Mouse (Mus musculus): ENCODE results near the gene Mmp8.

The Mmp8 gene

DNA sequence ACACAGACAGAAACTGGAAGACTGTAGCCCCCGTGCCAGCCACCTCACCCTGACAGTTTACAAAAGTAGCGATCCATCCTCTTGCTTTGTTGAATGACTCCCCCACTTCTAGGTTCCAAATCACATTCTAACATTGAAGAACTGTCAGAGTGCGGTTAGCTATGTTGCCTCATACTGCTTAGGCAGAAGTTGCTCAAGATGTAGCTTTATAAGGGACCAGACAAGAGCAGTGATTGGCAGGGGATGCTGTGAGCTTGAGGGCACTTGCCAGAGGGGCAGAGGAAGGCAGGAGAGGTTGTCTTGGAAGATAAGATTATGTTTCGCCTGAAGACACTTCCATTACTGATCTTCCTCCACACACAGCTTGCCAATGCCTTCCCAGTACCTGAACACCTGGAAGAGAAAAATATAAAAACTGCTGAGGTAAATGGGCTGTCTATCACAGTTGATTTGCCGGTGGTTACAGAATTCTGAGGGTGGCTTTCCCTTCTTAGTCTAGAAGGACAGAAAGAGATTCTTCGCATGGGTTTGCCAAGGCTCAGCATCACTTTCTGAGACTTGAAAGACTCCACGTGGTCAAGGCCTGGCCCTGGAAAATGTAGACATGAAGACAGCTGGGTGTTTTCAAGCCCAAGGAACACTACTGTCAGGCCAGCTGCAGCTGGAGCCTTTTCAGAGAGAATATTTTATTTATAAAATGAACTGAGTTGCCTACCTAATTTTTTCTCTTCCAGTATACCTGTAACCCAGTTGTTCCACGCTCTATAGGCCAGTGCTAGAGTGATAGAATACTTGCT, at the start of gene Mmp8:
Mmp8 (plus strand) TSS at position 236 of the 797 bp plus-strand sequence.
- peak in 1 of 2 experiments; percentile 9 for DNase-seq (ENCODE audit: low read depth in 1 of 2, low spot score in 2 of 2)

GRCm38 (mm10) chr9:7509619-7510233, 48.5 kb upstream of the Mmp8 start:
- no peak for DNase-seq (ENCODE audit: low read depth in 1 of 2, low spot score in 2 of 2)

- no peak for DNase-seq (ENCODE audit: low read depth in 1 of 2, low spot score in 2 of 2)
These were observed 40.2 kb upstream of the Mmp8 start for GRCm38 (mm10) chr9:7517944-7518571.

DNA sequence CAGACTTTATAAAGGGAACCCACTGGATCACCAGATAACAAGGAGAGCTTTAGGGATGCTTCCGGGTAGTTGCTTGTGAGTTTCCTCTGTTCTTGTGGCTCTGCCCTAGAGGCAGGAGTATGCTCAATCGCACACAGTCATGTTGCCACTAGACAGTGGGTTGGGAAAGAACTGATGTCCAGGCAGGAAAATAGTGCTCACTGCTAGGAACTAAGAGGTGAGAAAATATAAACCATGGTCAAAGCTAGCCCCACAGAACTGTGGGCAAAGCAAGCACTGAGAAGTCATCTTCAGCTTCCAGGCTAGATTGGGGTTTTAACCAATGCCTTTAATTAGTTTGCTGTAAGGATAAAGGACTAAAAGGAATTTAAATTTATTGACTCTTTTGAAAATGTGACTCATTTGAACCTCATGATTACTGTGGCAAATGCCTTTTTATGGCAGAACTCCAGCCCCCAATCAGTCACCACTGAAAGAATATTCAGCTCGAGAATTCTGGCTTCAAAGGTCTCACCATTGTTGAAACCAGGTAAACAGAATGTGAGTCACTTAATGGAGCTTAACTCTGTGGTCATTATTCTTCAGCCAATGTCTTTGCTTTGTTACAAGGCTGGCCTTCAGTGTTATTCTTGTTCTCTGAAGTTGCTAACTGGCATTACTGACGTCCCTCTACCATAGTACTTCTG, 31.9 kb upstream of the Mmp8 start:
- no peak for DNase-seq (ENCODE audit: low read depth in 1 of 2, low spot score in 2 of 2)

DNA sequence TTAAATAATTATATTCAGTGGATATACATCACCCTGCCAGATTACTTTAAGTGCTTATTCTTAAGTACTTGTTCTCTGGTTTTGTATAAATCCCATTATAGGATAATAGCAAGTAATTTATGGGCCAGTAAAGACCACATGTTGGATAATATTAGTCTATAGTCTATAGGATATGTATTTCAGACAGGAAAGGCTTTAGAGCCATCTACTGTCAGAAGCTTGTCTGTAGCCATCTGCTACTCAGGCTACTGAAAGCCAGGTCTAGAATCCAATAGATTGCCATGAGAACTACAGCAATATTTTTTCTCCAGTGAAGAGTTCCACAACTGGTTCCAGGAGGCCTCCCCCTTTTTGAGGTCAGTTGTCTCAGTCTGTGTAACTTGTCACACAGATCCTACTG, 15.5 kb upstream of the Mmp8 start:
- DNase-seq (ENCODE audit: low read depth in 1 of 2, low spot score in 2 of 2) = no peak

DNA sequence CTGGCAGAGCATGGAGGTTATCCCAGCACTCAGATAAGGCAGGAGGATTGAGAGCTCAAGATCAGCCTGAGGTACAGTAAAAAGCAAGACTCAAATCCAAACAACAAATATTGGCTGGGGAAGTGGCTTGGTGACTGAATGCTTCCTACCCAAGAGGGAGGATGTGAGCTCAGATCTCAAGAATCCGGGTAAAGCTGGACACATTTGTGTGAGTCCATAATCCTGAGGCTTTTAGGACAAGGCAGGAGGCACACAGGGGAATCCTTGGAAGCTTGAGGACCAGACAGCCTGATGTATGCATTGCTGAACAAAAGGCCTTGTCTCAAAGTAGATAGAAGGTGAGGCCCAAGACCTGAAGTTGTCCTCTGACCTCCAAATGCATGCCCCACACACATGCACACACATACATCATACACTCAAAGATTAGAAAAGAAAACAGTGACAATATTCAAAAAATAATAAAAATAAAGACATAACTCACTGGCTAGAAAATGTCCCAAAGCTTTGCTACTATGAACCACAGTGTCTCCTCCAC, 13.3 kb upstream of the Mmp8 start:
- no peak for DNase-seq (ENCODE audit: low read depth in 1 of 2, low spot score in 2 of 2)

GRCm38 (mm10) chr9:7545471-7545870, 12.8 kb upstream of the Mmp8 start:
- no peak for DNase-seq (ENCODE audit: low read depth in 1 of 2, low spot score in 2 of 2)

- no peak for DNase-seq (ENCODE audit: low read depth in 1 of 2, low spot score in 2 of 2)
These were observed 12.3 kb upstream of the Mmp8 start for GRCm38 (mm10) chr9:7545920-7546319.

GRCm38 (mm10) chr9:7551943-7552342, 6.3 kb upstream of the Mmp8 start:
- no peak for DNase-seq (ENCODE audit: low read depth in 1 of 2, low spot score in 2 of 2)

- DNase-seq (ENCODE audit: low read depth in 1 of 2, low spot score in 2 of 2) = no peak
These were observed 4.7 kb upstream of the Mmp8 start for GRCm38 (mm10) chr9:7553536-7553935.

DNA sequence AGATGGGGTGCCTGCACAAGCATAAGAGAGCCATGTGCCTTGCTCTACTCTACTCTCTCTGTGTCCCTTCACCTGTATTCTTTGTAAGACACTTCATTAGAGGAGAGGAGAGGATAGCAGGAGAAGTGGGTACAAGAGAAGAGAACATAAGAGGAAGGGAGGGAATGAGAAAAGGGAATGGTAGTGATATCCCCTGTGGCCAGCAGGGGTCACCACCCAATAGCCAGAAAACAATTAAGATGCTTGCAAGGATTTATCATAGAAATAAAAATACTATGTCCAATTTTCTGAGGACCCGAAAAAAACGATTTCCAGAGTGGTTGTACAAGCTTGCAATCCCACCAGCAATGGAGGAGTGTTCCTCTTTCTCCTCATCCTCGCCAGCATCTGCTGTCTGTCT, 3.9 kb upstream of the Mmp8 start:
- no peak for DNase-seq (ENCODE audit: low read depth in 1 of 2, low spot score in 2 of 2)

DNA sequence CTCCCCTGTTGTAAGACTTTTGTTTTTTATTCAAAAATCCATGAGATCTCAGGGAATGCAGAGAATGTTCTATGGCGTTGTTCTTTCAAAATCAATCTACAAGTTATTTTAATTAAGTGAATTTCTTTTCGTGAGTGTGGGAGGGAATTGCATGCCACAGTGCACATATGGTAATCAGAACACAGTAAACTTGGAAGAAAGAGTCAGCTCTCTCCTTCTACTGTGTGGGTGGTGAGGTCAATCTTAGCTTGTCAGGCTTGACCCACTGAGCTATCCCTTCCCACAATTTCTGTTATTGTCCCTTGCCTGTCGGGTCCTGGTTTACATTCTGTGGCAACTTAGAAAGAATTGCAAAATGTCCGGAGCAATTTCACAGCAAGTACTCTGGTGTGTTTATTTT, 1.8 kb downstream of the Mmp8 start:
- DNase-seq (ENCODE audit: low read depth in 1 of 2, low spot score in 2 of 2) = no peak

DNA sequence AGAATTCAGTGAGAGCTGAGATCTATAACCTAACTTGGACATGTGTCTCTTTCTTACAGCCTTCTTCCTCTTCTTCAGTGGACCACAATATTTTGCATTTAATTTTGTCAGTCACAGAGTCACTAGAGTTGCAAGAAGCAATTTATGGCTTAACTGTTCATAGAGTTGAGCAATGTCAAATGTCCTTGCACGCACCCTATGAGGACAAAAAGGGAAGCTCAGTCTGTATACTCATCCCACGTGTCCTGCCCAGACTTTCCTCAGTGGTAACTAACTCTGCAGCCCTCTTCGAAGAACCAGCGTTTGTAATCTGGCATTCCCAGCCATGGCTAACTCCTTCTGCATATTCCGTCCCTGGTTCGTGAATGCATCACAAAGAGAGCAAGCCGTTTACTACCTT, 9.1 kb downstream of the Mmp8 start:
- DNase-seq (ENCODE audit: low read depth in 1 of 2, low spot score in 2 of 2) = peak; percentile 40 to 43

DNA sequence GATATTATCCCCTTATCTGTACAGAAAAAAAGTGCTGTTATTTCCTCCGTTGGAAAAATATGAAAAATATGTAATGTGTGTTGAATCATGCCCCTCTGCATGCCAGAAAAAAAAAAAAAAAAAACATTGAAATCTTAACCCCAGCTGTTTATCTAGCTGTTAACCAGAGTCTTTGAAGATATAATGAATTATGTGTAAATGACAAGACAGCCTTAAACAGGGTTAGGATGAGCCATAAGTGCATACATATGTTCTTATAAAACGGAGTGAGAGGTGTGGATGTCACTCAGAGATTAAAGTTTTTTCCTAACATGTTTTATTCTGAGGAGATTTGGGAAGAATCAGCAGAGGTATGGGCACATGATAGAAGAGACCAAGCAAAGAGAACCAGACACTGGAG, 9.7 kb downstream of the Mmp8 start:
- no peak for DNase-seq (ENCODE audit: low read depth in 1 of 2, low spot score in 2 of 2)

- DNase-seq (ENCODE audit: low read depth in 1 of 2, low spot score in 2 of 2) = no peak
These were observed 12.2 kb downstream of the Mmp8 start for GRCm38 (mm10) chr9:7570485-7570884.

- no peak for DNase-seq (ENCODE audit: low read depth in 1 of 2, low spot score in 2 of 2)
These were observed 12.9 kb downstream of the Mmp8 start, which contains the start of gene Mmp27 for GRCm38 (mm10) chr9:7571162-7571561. Gene Mmp27, plus strand, starts transcription at chr9:7571396.

DNA sequence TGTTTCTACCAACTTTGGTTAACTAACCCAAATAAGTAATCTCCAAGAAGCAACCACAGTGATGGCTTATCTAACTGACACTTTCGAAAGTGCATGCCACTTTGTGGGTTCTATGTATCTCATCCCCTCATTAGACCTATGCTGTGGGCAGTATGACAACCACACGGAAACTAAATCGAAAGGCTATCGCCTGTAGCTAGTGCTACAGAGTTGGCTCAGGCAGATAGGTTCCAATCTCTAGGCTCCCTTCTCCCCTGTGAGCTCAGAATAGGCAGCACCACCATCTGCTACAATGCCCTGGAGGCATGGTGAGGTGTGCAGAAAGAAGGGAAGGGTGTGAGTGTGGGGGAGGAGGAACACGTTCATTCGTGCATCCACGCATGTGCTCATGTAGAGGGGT, 13.9 kb downstream of the Mmp8 start:
- DNase-seq (ENCODE audit: low read depth in 1 of 2, low spot score in 2 of 2) = no peak

DNA sequence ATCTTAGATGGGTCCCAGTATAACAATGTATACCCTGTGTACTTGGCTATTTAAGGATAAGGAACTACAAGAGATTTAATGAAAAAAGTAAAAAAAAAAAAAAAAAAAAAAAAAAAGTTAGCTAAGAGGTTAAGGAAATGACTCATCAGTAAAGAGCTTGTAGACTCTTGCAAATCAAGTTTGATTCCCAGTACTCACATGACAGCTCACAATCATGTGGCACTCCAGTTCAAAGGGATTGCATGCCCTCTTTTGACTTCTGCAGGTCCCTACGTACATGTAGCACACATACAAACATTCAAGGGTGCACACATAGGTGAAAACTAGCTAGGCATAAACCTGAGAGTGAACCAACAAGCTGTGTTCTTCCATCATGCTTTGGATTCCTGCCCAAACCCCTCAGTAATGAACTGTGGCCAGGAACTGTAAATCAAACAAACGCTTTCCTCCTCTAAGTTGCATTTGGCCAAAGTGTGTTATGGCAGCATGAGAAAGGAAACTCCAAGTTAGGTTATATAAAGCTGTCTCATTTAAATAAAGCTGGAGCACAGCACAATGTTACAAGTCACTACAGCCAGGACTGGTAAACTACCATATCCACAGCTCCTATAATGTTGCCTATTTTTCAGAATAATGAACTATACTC, 14.5 kb downstream of the Mmp8 start:
- no peak for DNase-seq (ENCODE audit: low read depth in 1 of 2, low spot score in 2 of 2)

DNA sequence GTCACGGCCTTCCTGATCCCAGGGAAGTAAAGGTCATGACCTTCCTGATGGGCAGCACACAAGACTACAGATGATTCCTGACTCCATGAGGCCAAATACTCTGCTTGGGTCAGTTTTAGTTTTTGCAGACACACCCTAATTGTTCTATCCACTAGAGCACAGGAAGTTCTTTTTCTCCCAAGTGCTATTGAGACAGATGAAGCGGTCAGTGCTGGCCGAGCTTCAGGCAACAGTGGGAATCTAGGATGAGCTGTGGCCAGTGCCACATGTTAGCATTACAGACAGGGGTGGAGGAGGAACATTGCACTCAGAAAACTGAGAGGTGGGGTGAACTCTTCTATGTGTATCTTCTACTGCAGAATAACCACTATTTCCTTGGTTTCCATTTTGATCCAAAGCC, 17.3 kb downstream of the Mmp8 start:
- DNase-seq (ENCODE audit: low read depth in 1 of 2, low spot score in 2 of 2) = no peak

GRCm38 (mm10) chr9:7577371-7577770, 19.1 kb downstream of the Mmp8 start:
- no peak for DNase-seq (ENCODE audit: low read depth in 1 of 2, low spot score in 2 of 2)

GRCm38 (mm10) chr9:7590063-7590462, 31.8 kb downstream of the Mmp8 start:
- no peak for DNase-seq (ENCODE audit: low read depth in 1 of 2, low spot score in 2 of 2)
